Mouse (Mus musculus) embryonic facial prominence, embryonic 14.5 days (tissue): ENCODE data around the gene Prdx5. TPM values are rescaled to one million over a fixed set of nuclear protein-coding genes. Genes with fewer than 3 reads are reported as not detected.
"Not testable (repeated sequence)": the region's sequence is repeated elsewhere in the genome, so short reads cannot be mapped to it uniquely, and the experiment has no call there.

Experiments used
- ATAC-seq: fragments of 200-750 bp; cut with Nextera tagmentation; 2 replicates; pipeline ENCODE4 v1.8.0; 2017; ENCODE audit warnings: low read depth, moderate number of reproducible peaks, moderate TSS enrichment
- DNase-seq: peaks from one replicate; pipeline ENCODE4 v3.0.0-alpha.2; 2015; ENCODE audit warnings: low spot score
- H3K27ac ChIP-seq: fragments of 300-500 bp; sonication (generic); replicated peaks from 2 replicates; pipeline ENCODE4 v1.5.1; 2014; ENCODE audit warnings: low read depth, mild to moderate bottlenecking, low read length, moderate library complexity
- H3K27me3 ChIP-seq: fragments of 300-500 bp; sonication (generic); replicated peaks from 2 replicates; pipeline ENCODE4 v1.6.1; 2014; ENCODE audit warnings: low read length; ENCODE audit not compliant: control insufficient read depth, insufficient read depth
- H3K36me3 ChIP-seq: fragments of 300-500 bp; sonication (generic); 2 replicates; pipeline ENCODE4 v1.6.1; 2014; ENCODE audit warnings: low read length, mixed read lengths; ENCODE audit not compliant: control insufficient read depth, insufficient read depth
- H3K4me1 ChIP-seq: fragments of 300-500 bp; sonication (generic); 2 replicates; pipeline ENCODE4 v1.6.1; 2014; ENCODE audit warnings: antibody characterized with exemption, low read length; ENCODE audit not compliant: control insufficient read depth, insufficient read depth
- H3K4me2 ChIP-seq: fragments of 300-500 bp; sonication (generic); 2 replicates; pipeline ENCODE4 v1.6.1; 2014; ENCODE audit warnings: low read depth, mild to moderate bottlenecking, low read length, moderate library complexity, mixed read lengths
- H3K4me3 ChIP-seq: fragments of 300-500 bp; sonication (generic); 2 replicates; pipeline ENCODE4 v1.5.1; 2014; ENCODE audit warnings: low read depth, mild to moderate bottlenecking, low read length
- H3K9ac ChIP-seq: fragments of 300-500 bp; sonication (generic); 2 replicates; pipeline ENCODE4 v1.6.1; 2014; ENCODE audit warnings: low read depth, mild to moderate bottlenecking, low read length, moderate library complexity, mixed read lengths
- H3K9me3 ChIP-seq: fragments of 300-500 bp; sonication (generic); 2 replicates; pipeline ENCODE4 v1.6.1; 2016; ENCODE audit warnings: low read length; ENCODE audit not compliant: control insufficient read depth
- WGBS: fragments of 180-500 bp; shearing (Covaris S2); extraction: QIAGEN DNeasy Blood & Tissue Kit; methylation state at CpG from one replicate; pipeline ENCODE4 v1.1.7; 2014; 5-methylcytosine and 5-hydroxymethylcytosine counted together
- polyA plus RNA-seq: library from polyadenylated mRNA; unstranded; fragments of >200 nt; fragmentation: Nextera tagmentation; extraction: Ambion mirVana; gene quantifications from 2 replicates; pipeline ENCODE4 v1.2.1, GENCODE M21; 2014

Prdx5 gene
- polyA plus RNA-seq, 1 experiment from 2014 or later: 243 TPM

- Histone ChIP-seq H3K9ac (no peak overlapping the region), H3K27ac (no peak overlapping the region), H3K4me2 (no peak overlapping the region), H3K36me3 (peaks cover 34% of the 10 kb centered on the region), H3K4me1 (no peaks in the 10 kb centered on the region), H3K9me3 (no peaks in the 10 kb centered on the region), H3K4me3 (no peak overlapping the region), H3K27me3 (no peaks in the 10 kb centered on the region)
- WGBS: 85% methylated on average over 10 of the region's 11 CpGs
- ATAC-seq (no peak), DNase-seq (no peak)
Observed at GRCm38 (mm10) chr19:6913991-6914390, 4.1 kb upstream of the Prdx5 start.

- Histone ChIP-seq H3K4me3 (no peak overlapping the region), H3K9ac (no peak overlapping the region), H3K27ac (no peak overlapping the region), H3K27me3 (no peaks in the 10 kb centered on the region), H3K9me3 (no peaks in the 10 kb centered on the region), H3K4me2 (no peak overlapping the region), H3K36me3 (peaks cover 34% of the 10 kb centered on the region), H3K4me1 (peaks cover 6% of the 10 kb centered on the region; the same call in 1 of the 2 replicates)
- DNase-seq (no peak), ATAC-seq (no peak)
- 86% methylated on average over 6 of the region's 6 CpGs for WGBS
Observed at GRCm38 (mm10) chr19:6913036-6913435, 3.1 kb upstream of the Prdx5 start.

DNA sequence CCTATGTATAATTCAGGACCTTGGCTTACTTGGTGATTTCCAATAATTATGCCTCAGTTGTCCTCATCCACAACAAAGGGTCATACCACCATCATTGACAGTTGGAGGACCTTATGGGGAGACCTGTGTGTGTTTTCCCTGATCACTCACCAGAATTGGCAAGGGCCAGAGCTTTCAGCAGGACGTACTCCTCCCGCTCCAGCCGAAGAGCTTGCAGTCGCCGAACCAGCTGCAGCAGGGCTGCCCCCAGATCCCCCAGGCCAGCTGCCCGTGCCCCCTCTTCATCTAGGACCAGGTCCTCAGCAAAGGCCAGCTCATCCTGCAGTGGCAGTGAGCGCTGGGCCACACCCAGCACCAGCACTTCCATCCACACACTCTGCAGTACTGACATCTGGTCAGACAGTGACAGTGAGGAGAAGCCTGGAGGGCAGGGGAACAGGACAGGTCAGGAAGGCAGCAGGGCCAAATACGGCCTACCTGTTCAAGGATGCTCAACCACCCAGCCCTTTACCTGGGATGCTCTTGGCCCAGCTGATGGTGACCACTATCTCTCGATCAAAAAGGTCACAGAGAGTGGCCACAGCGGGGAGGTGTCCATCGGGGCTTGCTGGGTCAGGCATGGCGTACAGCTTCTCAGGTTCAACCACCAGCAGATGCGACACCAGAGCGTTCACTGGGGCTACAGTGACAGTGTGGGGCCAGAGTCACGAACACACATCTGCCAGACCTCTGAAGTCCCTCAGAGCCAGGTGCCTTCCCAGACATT is 2.5 kb upstream of the Prdx5 start:
- no peak overlapping the region for H3K9ac ChIP-seq
- no peak overlapping the region for H3K27ac ChIP-seq
- 93% methylated on average over 15 of the region's 15 CpGs for WGBS
- peaks cover 36% of the 10 kb centered on the region for H3K36me3 ChIP-seq
- no peaks in the 10 kb centered on the region for H3K27me3 ChIP-seq
- peaks cover 12% of the 10 kb centered on the region; the same call in 1 of the 2 replicates for H3K4me1 ChIP-seq
- H3K9me3 ChIP-seq: no peaks in the 10 kb centered on the region
- DNase-seq (no peak), ATAC-seq (no peak)
- H3K4me3 ChIP-seq: no peak overlapping the region
- no peak overlapping the region for H3K4me2 ChIP-seq

GRCm38 (mm10) chr19:6911101-6912074 is 1.5 kb upstream of the Prdx5 start:
- Histone ChIP-seq H3K27ac (no peak overlapping the region), H3K4me2 (peak overlapping the region; percentile 78), H3K4me3 (peak overlapping the region; percentile 58), H3K36me3 (peaks cover 46% of the 10 kb centered on the region), H3K9ac (peak overlapping the region; percentile 31; the same call in 1 of the 2 replicates), H3K27me3 (no peaks in the 10 kb centered on the region), H3K9me3 (no peaks in the 10 kb centered on the region), H3K4me1 (peaks cover 14% of the 10 kb centered on the region; the same call in 1 of the 2 replicates)
- DNase-seq (no peak), ATAC-seq (no peak)
- WGBS: 75% methylated on average over 17 of the region's 19 CpGs

DNA sequence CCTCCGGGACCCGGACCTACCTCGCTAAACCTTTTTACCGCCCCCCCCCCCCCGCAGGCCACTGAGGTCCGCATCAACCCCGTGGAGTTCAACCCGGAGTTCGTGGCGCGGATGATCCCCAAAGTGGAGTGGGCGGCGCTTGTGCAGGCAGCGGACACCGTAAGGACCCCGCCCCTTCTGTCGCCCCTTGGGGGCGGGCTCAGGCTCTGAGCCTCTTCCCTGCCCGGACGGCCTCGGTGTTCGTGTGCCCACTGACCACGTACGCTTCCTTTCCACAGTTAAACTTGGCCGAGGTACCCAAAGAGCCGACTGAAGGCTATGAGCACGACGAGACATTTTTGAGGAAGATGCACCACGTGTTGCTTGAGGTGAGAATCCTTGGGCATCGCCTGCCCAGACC is 400 bp upstream of the Prdx5 start:
- Histone ChIP-seq H3K9ac (peak overlapping the region; percentile 75), H3K36me3 (peaks cover 54% of the 10 kb centered on the region), H3K4me2 (peak overlapping the region; percentile 78), H3K27ac (peak overlapping the region; percentile 98), H3K4me1 (peaks cover 14% of the 10 kb centered on the region; the same call in 1 of the 2 replicates), H3K4me3 (peak overlapping the region; percentile 58)
- 0% methylated on average over 19 of the region's 30 CpGs for WGBS
- ATAC-seq (0 out of 2 replicates have a peak, but pooled peaks have one; percentile 17), DNase-seq (peak; percentile 79)
- not testable (repeated sequence) for H3K9me3 ChIP-seq, H3K27me3 ChIP-seq

DNA sequence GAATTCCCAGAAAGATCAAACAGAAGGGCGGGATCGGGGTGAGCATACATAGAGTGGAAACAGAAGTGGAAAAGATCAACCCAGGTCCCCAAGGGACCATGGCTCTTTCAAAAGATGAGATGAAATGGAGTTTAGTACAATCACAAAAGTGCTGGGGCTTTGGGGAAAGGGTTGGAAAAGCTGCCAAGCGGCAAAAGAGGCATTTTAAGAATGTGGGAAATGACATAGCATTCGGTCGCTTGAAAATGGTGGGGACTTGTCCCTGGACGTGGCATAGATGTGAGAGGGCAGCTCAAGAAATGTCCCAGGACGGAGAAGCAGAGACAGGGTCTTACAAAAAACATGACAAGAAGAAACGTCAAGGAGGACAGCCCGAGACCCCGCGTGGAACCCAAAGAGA is 885 bp downstream of the Prdx5 start:
- DNase-seq (peak; percentile 28), ATAC-seq (no peak)
- Histone ChIP-seq H3K4me1 (peaks cover 14% of the 10 kb centered on the region; the same call in 1 of the 2 replicates), H3K9me3 (no peaks in the 10 kb centered on the region), H3K36me3 (peaks cover 52% of the 10 kb centered on the region), H3K4me2 (peak overlapping the region; percentile 78), H3K27ac (peak overlapping the region; percentile 98), H3K9ac (peak overlapping the region; percentile 75), H3K4me3 (peak overlapping the region; percentile 58), H3K27me3 (no peaks in the 10 kb centered on the region)
- 3% methylated on average over 11 of the region's 11 CpGs for WGBS

DNA sequence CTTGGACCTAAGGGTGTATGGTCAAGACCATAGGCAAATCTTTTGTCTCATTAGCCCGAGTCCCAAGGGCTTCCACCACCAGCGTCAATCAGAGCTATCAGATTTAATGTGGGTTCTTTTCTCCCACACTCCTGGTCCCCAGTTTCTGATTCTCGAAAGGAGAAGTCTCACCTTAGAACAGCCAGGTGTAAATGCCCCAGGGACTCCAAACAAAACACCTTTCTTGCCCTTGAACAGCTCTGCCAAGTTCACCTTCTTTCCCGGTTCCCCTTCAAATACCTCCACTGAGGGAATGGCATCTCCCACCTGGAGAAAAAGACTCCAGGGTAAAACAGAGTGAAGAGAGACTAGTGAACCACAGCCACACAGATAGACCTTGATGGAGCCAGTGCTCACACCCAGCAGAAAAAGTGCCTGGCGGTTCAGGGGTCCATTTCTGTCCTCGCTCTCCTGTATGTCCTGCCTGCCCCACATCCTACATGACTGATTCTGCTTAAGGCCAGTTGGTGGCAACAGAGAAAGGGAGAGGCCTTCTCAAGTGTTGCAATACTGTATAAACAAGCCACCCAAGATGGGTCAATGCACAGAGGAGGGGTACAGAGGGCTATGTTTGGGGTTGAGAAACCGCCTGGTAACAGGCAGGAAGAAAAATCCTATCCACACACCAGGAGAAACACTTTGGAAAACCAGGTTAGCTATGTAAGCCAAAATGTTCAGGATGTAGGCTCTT is 1.9 kb downstream of the Prdx5 start:
- WGBS: 83% methylated on average over 7 of the region's 7 CpGs
- Histone ChIP-seq H3K4me3 (peak overlapping the region; percentile 58), H3K36me3 (peaks cover 42% of the 10 kb centered on the region), H3K9ac (peak overlapping the region; percentile 75), H3K27me3 (no peaks in the 10 kb centered on the region), H3K27ac (no peak overlapping the region), H3K4me1 (peaks cover 14% of the 10 kb centered on the region; the same call in 1 of the 2 replicates), H3K9me3 (no peaks in the 10 kb centered on the region), H3K4me2 (peak overlapping the region; percentile 78)
- ATAC-seq: no peak
- no peak for DNase-seq

DNA sequence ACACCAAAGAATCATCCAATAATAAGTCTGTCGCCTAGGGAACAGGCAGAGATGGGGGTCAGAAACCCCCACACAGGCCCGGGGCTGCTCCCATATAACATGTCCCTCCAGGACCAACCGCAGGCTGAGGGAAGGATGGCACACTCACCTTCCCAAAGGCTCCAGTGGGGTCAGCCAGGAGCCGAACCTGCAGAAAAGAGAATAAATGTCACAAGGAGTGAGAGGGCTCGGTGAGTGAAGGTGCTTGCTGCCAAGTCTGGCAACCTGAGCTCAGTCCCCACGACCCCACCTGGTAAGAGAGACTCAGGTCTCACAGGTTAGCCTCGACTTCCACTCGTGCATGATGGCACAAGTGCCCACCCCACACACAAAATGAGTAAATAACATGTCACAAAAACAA is 2.8 kb downstream of the Prdx5 start:
- 92% methylated on average over 8 of the region's 8 CpGs for WGBS
- H3K9ac ChIP-seq: no peak overlapping the region

More for the DNA sequence above, 2.8 kb downstream of the Prdx5 start:
- DNase-seq (no peak), ATAC-seq (no peak)
- Histone ChIP-seq H3K27ac (no peak overlapping the region), H3K4me3 (no peak overlapping the region), H3K27me3 (no peaks in the 10 kb centered on the region), H3K36me3 (peaks cover 33% of the 10 kb centered on the region), H3K4me2 (no peak overlapping the region), H3K9me3 (no peaks in the 10 kb centered on the region), H3K4me1 (peaks cover 14% of the 10 kb centered on the region; the same call in 1 of the 2 replicates)
